Mouse (Mus musculus): ENCODE data around the gene Rbm42. TPM values are rescaled to one million over a fixed set of nuclear protein-coding genes. Genes with fewer than 3 reads are reported as not detected.

The Rbm42 gene
- total and polyA plus RNA-seq, 3 experiments = 42.9 to 235 (median 47.9) TPM

GRCm38 (mm10) chr7:30625530-30626384 lies 24.4 kb downstream of the Rbm42 start, which contains the start of gene Cox6b1:
Gene Cox6b1, minus strand, starts transcription at chr7:30626151.
- Histone ChIP-seq H3K4me1 (ENCODE audit: insufficient read depth, low read depth, low read length) (peaks cover 25% of the 10 kb centered on the region), H3K36me3 (replicated peaks) (peaks cover 37% of the 10 kb centered on the region), H3K4me3 (ENCODE audit: low read depth, low read length) (peak within 1 kb of the TSS; percentile 79), H3K9me3 (replicated peaks) (no peaks in the 10 kb centered on the region), H3K27me3 (ENCODE audit: insufficient read depth, low read length) (peaks cover 11% of the 10 kb centered on the region; the same call in 1 of the 2 replicates)
- TF ChIP-seq GATA2 (IDR thresholded peaks at IDR 0.05; ENCODE audit: borderline replicate concordance, low read depth, low read length) (no peak), GATA1 (IDR thresholded peaks at IDR 0.05; ENCODE audit: borderline replicate concordance, low read length) (no peak), POLR2AphosphoS5 (IDR thresholded peaks at IDR 0.05; ENCODE audit: insufficient replicate concordance, low read depth, low read length) (no peak), TAL1 (conservative IDR thresholded peaks at IDR 0.05; ENCODE audit: low read depth, low read length) (no peak), CTCF (IDR thresholded peaks at IDR 0.05; ENCODE audit: low read depth, low read length) (no peak)
- peak; percentile 67 for DNase-seq (ENCODE audit: low spot score)
- ATAC-seq (ENCODE audit: extremely low read depth, insufficient number of reproducible peaks, low FRiP score, poor library complexity, severe bottlenecking) = peak; percentile 84

GRCm38 (mm10) chr7:30619202-30619601 lies 30.9 kb downstream of the Rbm42 start:
- Histone ChIP-seq H3K9me3 (replicated peaks) (no peaks in the 10 kb centered on the region), H3K4me3 (ENCODE audit: low read depth, low read length) (no peak overlapping the region), H3K27me3 (ENCODE audit: insufficient read depth, low read length) (no peaks in the 10 kb centered on the region), H3K4me1 (ENCODE audit: insufficient read depth, low read depth, low read length) (peaks cover 30% of the 10 kb centered on the region), H3K36me3 (replicated peaks) (peaks cover 86% of the 10 kb centered on the region)
- ATAC-seq (ENCODE audit: extremely low read depth, insufficient number of reproducible peaks, low FRiP score, poor library complexity, severe bottlenecking) = 0 out of 2 replicates have a peak, but pooled peaks have one; percentile 15
- no peak for DNase-seq (ENCODE audit: low spot score)
- TF ChIP-seq CTCF (IDR thresholded peaks at IDR 0.05; ENCODE audit: low read depth, low read length) = peak; percentile 43
- no peak for TF ChIP-seq GATA1 (IDR thresholded peaks at IDR 0.05; ENCODE audit: borderline replicate concordance, low read length)

GRCm38 (mm10) chr7:30618658-30619057 lies 31.5 kb downstream of the Rbm42 start:
- no peak for TF ChIP-seq CTCF (IDR thresholded peaks at IDR 0.05; ENCODE audit: low read depth, low read length)
- no peak for TF ChIP-seq GATA1 (IDR thresholded peaks at IDR 0.05; ENCODE audit: borderline replicate concordance, low read length)
- no peak for TF ChIP-seq POLR2AphosphoS5 (IDR thresholded peaks at IDR 0.05; ENCODE audit: insufficient replicate concordance, low read depth, low read length)
- TF ChIP-seq GATA2 (IDR thresholded peaks at IDR 0.05; ENCODE audit: borderline replicate concordance, low read depth, low read length) = no peak
- TF ChIP-seq TAL1 (conservative IDR thresholded peaks at IDR 0.05; ENCODE audit: low read depth, low read length) = no peak
- no peaks in the 10 kb centered on the region for H3K27me3 ChIP-seq (ENCODE audit: insufficient read depth, low read length)
- DNase-seq (ENCODE audit: low spot score) (no peak), ATAC-seq (ENCODE audit: extremely low read depth, insufficient number of reproducible peaks, low FRiP score, poor library complexity, severe bottlenecking) (no peak)
- peaks cover 29% of the 10 kb centered on the region for H3K4me1 ChIP-seq (ENCODE audit: insufficient read depth, low read depth, low read length)
- no peak overlapping the region for H3K4me3 ChIP-seq (ENCODE audit: low read depth, low read length)
- no peaks in the 10 kb centered on the region for H3K9me3 ChIP-seq (replicated peaks)
- peaks cover 83% of the 10 kb centered on the region for H3K36me3 ChIP-seq (replicated peaks)

GRCm38 (mm10) chr7:30615049-30615760 lies 34.9 kb downstream of the Rbm42 start:
- Histone ChIP-seq H3K27me3 (ENCODE audit: insufficient read depth, low read length) (no peaks in the 10 kb centered on the region), H3K36me3 (replicated peaks) (peaks cover 68% of the 10 kb centered on the region)
- ATAC-seq (ENCODE audit: extremely low read depth, insufficient number of reproducible peaks, low FRiP score, poor library complexity, severe bottlenecking) = no peak

GRCm38 (mm10) chr7:30614454-30614853 lies 35.7 kb downstream of the Rbm42 start:
- H3K4me1 ChIP-seq (ENCODE audit: insufficient read depth, low read depth, low read length) = peaks cover 18% of the 10 kb centered on the region
- DNase-seq (ENCODE audit: low spot score) = no peak
- peaks cover 71% of the 10 kb centered on the region for H3K36me3 ChIP-seq (replicated peaks)
- H3K9me3 ChIP-seq (replicated peaks) = no peaks in the 10 kb centered on the region
- no peak overlapping the region for H3K4me3 ChIP-seq (ENCODE audit: low read depth, low read length)
- no peaks in the 10 kb centered on the region for H3K27me3 ChIP-seq (ENCODE audit: insufficient read depth, low read length)
- no peak for TF ChIP-seq CTCF (IDR thresholded peaks at IDR 0.05; ENCODE audit: low read depth, low read length)
- TF ChIP-seq POLR2AphosphoS5 (IDR thresholded peaks at IDR 0.05; ENCODE audit: insufficient replicate concordance, low read depth, low read length) = no peak
- TF ChIP-seq GATA2 (IDR thresholded peaks at IDR 0.05; ENCODE audit: borderline replicate concordance, low read depth, low read length) = no peak
- no peak for TF ChIP-seq TAL1 (conservative IDR thresholded peaks at IDR 0.05; ENCODE audit: low read depth, low read length)
- no peak for TF ChIP-seq GATA1 (IDR thresholded peaks at IDR 0.05; ENCODE audit: borderline replicate concordance, low read length)
- no peak for ATAC-seq (ENCODE audit: extremely low read depth, insufficient number of reproducible peaks, low FRiP score, poor library complexity, severe bottlenecking)

More at GRCm38 (mm10) chr7:30615049-30615760, 34.9 kb downstream of the Rbm42 start:
- no peak overlapping the region for H3K4me3 ChIP-seq (ENCODE audit: low read depth, low read length)
- no peaks in the 10 kb centered on the region for H3K9me3 ChIP-seq (replicated peaks)
- DNase-seq (ENCODE audit: low spot score) = no peak
- TF ChIP-seq GATA2 (IDR thresholded peaks at IDR 0.05; ENCODE audit: borderline replicate concordance, low read depth, low read length) (no peak), TAL1 (conservative IDR thresholded peaks at IDR 0.05; ENCODE audit: low read depth, low read length) (no peak), CTCF (IDR thresholded peaks at IDR 0.05; ENCODE audit: low read depth, low read length) (no peak), POLR2AphosphoS5 (IDR thresholded peaks at IDR 0.05; ENCODE audit: insufficient replicate concordance, low read depth, low read length) (no peak), GATA1 (IDR thresholded peaks at IDR 0.05; ENCODE audit: borderline replicate concordance, low read length) (no peak)
- peaks cover 18% of the 10 kb centered on the region for H3K4me1 ChIP-seq (ENCODE audit: insufficient read depth, low read depth, low read length)

GRCm38 (mm10) chr7:30613529-30614112 lies 36.5 kb downstream of the Rbm42 start:
- no peaks in the 10 kb centered on the region for H3K27me3 ChIP-seq (ENCODE audit: insufficient read depth, low read length)
- no peaks in the 10 kb centered on the region for H3K9me3 ChIP-seq (replicated peaks)
- ATAC-seq (ENCODE audit: extremely low read depth, insufficient number of reproducible peaks, low FRiP score, poor library complexity, severe bottlenecking) (peak; percentile 40; the same call in 1 of the 2 replicates), DNase-seq (ENCODE audit: low spot score) (peak; percentile 42)
- H3K4me1 ChIP-seq (ENCODE audit: insufficient read depth, low read depth, low read length) = peaks cover 12% of the 10 kb centered on the region
- TF ChIP-seq CTCF (IDR thresholded peaks at IDR 0.05; ENCODE audit: low read depth, low read length) (peak; percentile 51), TAL1 (conservative IDR thresholded peaks at IDR 0.05; ENCODE audit: low read depth, low read length) (no peak)
- H3K36me3 ChIP-seq (replicated peaks) = peaks cover 65% of the 10 kb centered on the region
- no peak overlapping the region for H3K4me3 ChIP-seq (ENCODE audit: low read depth, low read length)

Measured in G1E (cell line).